Mouse (Mus musculus) liver, adult 10 weeks (tissue): Measurements from ENCODE around the gene Gm9844. TPM values are rescaled to one million over a fixed set of nuclear protein-coding genes. Genes with fewer than 3 reads are reported as not detected.

Experiments
- polyA plus RNA-seq: library from polyadenylated mRNA; stranded (reverse); fragments of 350-450 nt; fragmentation: Illumina TruSeq; extraction: RNeasy Lipid Tissue Mini Kit (QIAGEN cat#74804); gene quantifications from one replicate; pipeline ENCODE4 v1.2.3, GENCODE M21; 2014; ENCODE audit warnings: low read depth, low replicate concordance

Gm9844 gene
- polyA plus RNA-seq, result not detected

GRCm38 (mm10) chr7:24861913-24862312 is at the start of gene Gm9844:
Gene Gm9844, plus strand, starts transcription at chr7:24862213.

GRCm38 (mm10) chr7:24869532-24870165 is 7.6 kb downstream of the Gm9844 start, which contains the start of the genes Lypd4 and Dmrtc2:
Gene Lypd4, minus strand, starts transcription at chr7:24869941.
Gene Dmrtc2, plus strand, starts transcription at chr7:24870057.

GRCm38 (mm10) chr7:24883896-24884692 is 22.1 kb downstream of the Gm9844 start, which contains the start of gene Rps19:
Gene Rps19, plus strand, starts transcription at chr7:24884371.

GRCm38 (mm10) chr7:24897224-24897623 is 35.2 kb downstream of the Gm9844 start, which contains the start of gene Cd79a:
Gene Cd79a, plus strand, starts transcription at chr7:24897381.

GRCm38 (mm10) chr7:24902630-24903443 is 40.8 kb downstream of the Gm9844 start, which contains the start of gene Arhgef1:
Gene Arhgef1, plus strand, starts transcription at chr7:24902912.

Other genes with a start within 250 kb of the Gm9844 start
- not detected for gene Lypd3, start 225.7 kb upstream of the Gm9844 start, polyA plus RNA-seq
- gene Tex101, start 185.5 kb upstream of the Gm9844 start, polyA plus RNA-seq, result not detected
- not detected for gene BC049730, start 153.0 kb upstream of the Gm9844 start, polyA plus RNA-seq
- gene Gm4763, start 135.3 kb upstream of the Gm9844 start, polyA plus RNA-seq, result not detected
- not detected for gene Cd177, start 101.9 kb upstream of the Gm9844 start, polyA plus RNA-seq
- gene Ceacam10, start 85.0 kb upstream of the Gm9844 start, polyA plus RNA-seq, result not detected
- not detected for gene Lypd4, start 7.7 kb downstream of the Gm9844 start, polyA plus RNA-seq
- gene Dmrtc2, start 7.8 kb downstream of the Gm9844 start, polyA plus RNA-seq, result not detected
- 37.7 TPM for gene Rps19, start 22.2 kb downstream of the Gm9844 start, polyA plus RNA-seq
- 0.45 TPM for gene Cd79a, start 35.2 kb downstream of the Gm9844 start, polyA plus RNA-seq
- 1.1 TPM for gene Arhgef1, start 40.7 kb downstream of the Gm9844 start, polyA plus RNA-seq
- gene Gm4881, start 82.3 kb downstream of the Gm9844 start, polyA plus RNA-seq, result not detected
- gene Rabac1, start 110.5 kb downstream of the Gm9844 start, polyA plus RNA-seq, result 1.6 TPM
- not detected for gene Atp1a3, start 143.7 kb downstream of the Gm9844 start, polyA plus RNA-seq
- gene Grik5, start 210.1 kb downstream of the Gm9844 start, polyA plus RNA-seq, result 0.32 TPM
- 0.42 TPM for gene Zfp574, start 210.4 kb downstream of the Gm9844 start, polyA plus RNA-seq